Mouse (Mus musculus): ENCODE measurements around the gene Mtf1.

Mtf1 gene

GRCm38 (mm10) chr4:124858370-124858769 lies 56.5 kb downstream of the Mtf1 start:
- DNase-seq: no peak

GRCm38 (mm10) chr4:124860446-124860845 lies 58.5 kb downstream of the Mtf1 start:
- DNase-seq: peak; percentile 80

- DNase-seq: no peak
These were observed 59.6 kb downstream of the Mtf1 start, which contains the start of gene Maneal for GRCm38 (mm10) chr4:124861283-124862188. Gene Maneal, minus strand, starts transcription at chr4:124862171.

- DNase-seq: no peak
These were observed 70.8 kb downstream of the Mtf1 start for GRCm38 (mm10) chr4:124872719-124873118.

- no peak for DNase-seq
These were observed 78.7 kb downstream of the Mtf1 start, which contains the start of gene Epha10 for GRCm38 (mm10) chr4:124880599-124880998. Gene Epha10, plus strand, starts transcription at chr4:124880899.

- DNase-seq: no peak
These were observed 79.5 kb downstream of the Mtf1 start for GRCm38 (mm10) chr4:124881341-124881908.

GRCm38 (mm10) chr4:124882151-124882729 lies 80.3 kb downstream of the Mtf1 start:
- DNase-seq: peak; percentile 55

GRCm38 (mm10) chr4:124888702-124889101 lies 86.8 kb downstream of the Mtf1 start:
- no peak for DNase-seq

- no peak for DNase-seq
These were observed 88.0 kb downstream of the Mtf1 start for GRCm38 (mm10) chr4:124889935-124890334.

- no peak for DNase-seq
These were observed 88.9 kb downstream of the Mtf1 start for GRCm38 (mm10) chr4:124890831-124891230.

- DNase-seq: no peak
These were observed 91.9 kb downstream of the Mtf1 start for GRCm38 (mm10) chr4:124893769-124894168.

GRCm38 (mm10) chr4:124894508-124895428 lies 92.9 kb downstream of the Mtf1 start:
- DNase-seq: no peak

- DNase-seq: no peak
These were observed 96.5 kb downstream of the Mtf1 start for GRCm38 (mm10) chr4:124898428-124898827.

All from lung, postnatal 10 days (tissue).